Comparison of ENCODE assay signal across 8 mouse cellular contexts in genomic region chr19:47462725-47463124, GRCm38 (mm10). TPM values are rescaled to one million over a fixed set of nuclear protein-coding genes. Genes with fewer than 3 reads are reported as not detected.
DNase-seq lines count a peak whose midpoint lies in the region; ATAC-seq lines count a peak whose summit lies in the region.

No protein-coding gene starts in this region.

- peaks cover 30 to 53% of the 10 kb centered on the region in 2 experiments for H3K4me1 ChIP-seq in heart, embryonic 14.5 days (ENCODE audit: control insufficient read depth in 2 of 2, insufficient read depth in 2 of 2, low read length in 2 of 2)
- H3K4me1 ChIP-seq in embryonic facial prominence, embryonic 14.5 days (ENCODE audit: control insufficient read depth, insufficient read depth, low read length) = peaks cover 31% of the 10 kb centered on the region
- H3K4me1 ChIP-seq in intestine, embryonic 14.5 days (replicated peaks; ENCODE audit: control insufficient read depth, insufficient read depth, low read length) = peaks cover 39% of the 10 kb centered on the region
- H3K4me1 ChIP-seq in midbrain, embryonic 16.5 days (ENCODE audit: control insufficient read depth, insufficient read depth, low read length) = peaks cover 12% of the 10 kb centered on the region; the same call in 1 of the 2 replicates

- no peaks in the 10 kb centered on the region for H3K27me3 ChIP-seq in heart, embryonic 14.5 days (ENCODE audit: control insufficient read depth, insufficient read depth, low read length)
- H3K27me3 ChIP-seq in embryonic facial prominence, embryonic 14.5 days (replicated peaks; ENCODE audit: control insufficient read depth, insufficient read depth, low read length) = no peaks in the 10 kb centered on the region
- no peaks in the 10 kb centered on the region for H3K27me3 ChIP-seq in intestine, embryonic 14.5 days (replicated peaks; ENCODE audit: control insufficient read depth, insufficient read depth, low read length)
- H3K27me3 ChIP-seq in midbrain, embryonic 16.5 days (ENCODE audit: control insufficient read depth, insufficient read depth, low read depth, low read length) = 0 out of 2 replicates have a peak, but pooled peaks cover 3% of the 10 kb centered on the region

- peak overlapping the region; percentile 84 to 89 for H3K4me3 ChIP-seq in heart, embryonic 14.5 days (ENCODE audit: control insufficient read depth in 1 of 2, insufficient read depth in 1 of 2, low read depth in 1 of 2, low read length in 2 of 2)
- H3K4me3 ChIP-seq in embryonic facial prominence, embryonic 14.5 days (ENCODE audit: low read depth, low read length) = peak overlapping the region; percentile 81
- H3K4me3 ChIP-seq in intestine, embryonic 14.5 days (ENCODE audit: low read depth, low read length) = peak overlapping the region; percentile 64
- peak overlapping the region; percentile 80 for H3K4me3 ChIP-seq in midbrain, embryonic 16.5 days (ENCODE audit: low read depth, low read length)

- no peak for ATAC-seq in heart, embryonic 14.5 days (ENCODE audit: insufficient number of reproducible peaks, insufficient read depth, low FRiP score, low read depth)
- ATAC-seq in embryonic facial prominence, embryonic 14.5 days (ENCODE audit: low read depth) = no peak
- ATAC-seq in intestine, embryonic 14.5 days (replicated peaks; ENCODE audit: low FRiP score, low TSS enrichment, low read depth) = no peak
- ATAC-seq in midbrain, embryonic 16.5 days = no peak

- H3K27ac ChIP-seq in heart, embryonic 14.5 days (replicated peaks in 1 of 2; ENCODE audit: control insufficient read depth in 1 of 2, insufficient read depth in 1 of 2, low read depth in 2 of 2, low read length in 2 of 2) = peak overlapping the region in 1 of 2 experiments; percentile 96; a peak in 3 of 4 replicates
- H3K27ac ChIP-seq in embryonic facial prominence, embryonic 14.5 days (replicated peaks; ENCODE audit: low read depth, low read length) = no peak overlapping the region
- H3K27ac ChIP-seq in intestine, embryonic 14.5 days (ENCODE audit: low read depth) = no peak overlapping the region
- no peak overlapping the region for H3K27ac ChIP-seq in midbrain, embryonic 16.5 days (ENCODE audit: low read length)

- H3K4me2 ChIP-seq in heart, embryonic 14.5 days (ENCODE audit: low read length) = peak overlapping the region; percentile 79
- peak overlapping the region; percentile 77 for H3K4me2 ChIP-seq in embryonic facial prominence, embryonic 14.5 days (ENCODE audit: low read depth, low read length)
- H3K4me2 ChIP-seq in intestine, embryonic 14.5 days (ENCODE audit: low read length) = peak overlapping the region; percentile 83
- peak overlapping the region; percentile 75 for H3K4me2 ChIP-seq in midbrain, embryonic 16.5 days (ENCODE audit: low read length)

- 22% methylated on average over 6 of the region's 6 CpGs for WGBS in heart, embryonic 14.5 days
- 15% methylated on average over 6 of the region's 6 CpGs for WGBS in embryonic facial prominence, embryonic 14.5 days
- 27% methylated on average over 6 of the region's 6 CpGs for WGBS in intestine, embryonic 14.5 days
- 14% methylated on average over 6 of the region's 6 CpGs for WGBS in midbrain, embryonic 16.5 days

- intact Hi-C loops in heart, postnatal 36 days (cut with DNase I) = loop anchor here (1.0 to 10.0 kb wide), 2 partner anchors 33 to 198 kb away; no protein-coding TSS in a partner anchor

- peak overlapping the region; percentile 95 for H3K9ac ChIP-seq in heart, embryonic 14.5 days (ENCODE audit: low read length)
- peak overlapping the region; percentile 89 for H3K9ac ChIP-seq in embryonic facial prominence, embryonic 14.5 days (ENCODE audit: low read depth, low read length)
- H3K9ac ChIP-seq in intestine, embryonic 14.5 days (ENCODE audit: low read length) = no peak overlapping the region; the same call in 1 of the 2 replicates
- no peak overlapping the region for H3K9ac ChIP-seq in midbrain, embryonic 16.5 days (ENCODE audit: low read depth, low read length)

- H3K9me3 ChIP-seq in heart, embryonic 14.5 days (ENCODE audit: control insufficient read depth, low read length) = no peaks in the 10 kb centered on the region; the same call in 1 of the 2 replicates
- no peaks in the 10 kb centered on the region for H3K9me3 ChIP-seq in embryonic facial prominence, embryonic 14.5 days (ENCODE audit: control insufficient read depth, low read length)
- H3K9me3 ChIP-seq in intestine, embryonic 14.5 days (ENCODE audit: control insufficient read depth, low read length) = no peaks in the 10 kb centered on the region
- H3K9me3 ChIP-seq in midbrain, embryonic 16.5 days (replicated peaks; ENCODE audit: control insufficient read depth, low read length, poor library complexity, severe bottlenecking) = no peaks in the 10 kb centered on the region

- H3K36me3 ChIP-seq in heart, embryonic 14.5 days (ENCODE audit: control insufficient read depth, insufficient read depth, low read length) = peaks cover 15% of the 10 kb centered on the region
- H3K36me3 ChIP-seq in embryonic facial prominence, embryonic 14.5 days (ENCODE audit: control insufficient read depth, insufficient read depth, low read length) = no peaks in the 10 kb centered on the region; the same call in 1 of the 2 replicates
- no peaks in the 10 kb centered on the region for H3K36me3 ChIP-seq in intestine, embryonic 14.5 days (ENCODE audit: control insufficient read depth, insufficient read depth, low read length)
- no peaks in the 10 kb centered on the region for H3K36me3 ChIP-seq in midbrain, embryonic 16.5 days (ENCODE audit: control insufficient read depth, insufficient read depth, low read length)

- no peak for DNase-seq in heart, postnatal 36 days
- no peak for DNase-seq in embryonic facial prominence, embryonic 14.5 days (ENCODE audit: low spot score)
- DNase-seq in intestine, embryonic 14.5 days (ENCODE audit: low spot score) = no peak
- DNase-seq in right cerebral cortex, postnatal 14 days = no peak
- no peak for DNase-seq in thymus, postnatal 4 days
- DNase-seq in urinary bladder, postnatal 36 days (ENCODE audit: low spot score in 2 of 2) = no peak

RNA-seq across cellular contexts. Expression of gene Sh3pxd2a, which starts 1.5 kb away (rescaled TPM):
- 8.5 and 9.7 TPM in 2 replicates for polyA plus RNA-seq in heart, embryonic 14.5 days (2014; fragmentation: Nextera tagmentation; extraction: Ambion mirVana)
- 10 to 100 TPM; 47.7 to 59.2 TPM for total RNA-seq in heart, postnatal 36 days (2021)
- polyA plus RNA-seq in embryonic facial prominence, embryonic 14.5 days (2014; fragmentation: Nextera tagmentation; extraction: Ambion mirVana) = 19.5 and 20.3 TPM in 2 replicates
- polyA plus RNA-seq in intestine, embryonic 14.5 days (2014; fragmentation: Nextera tagmentation; extraction: Ambion mirVana) = 8.8 and 8.9 TPM in 2 replicates
- 1.5 and 1.8 TPM in 2 replicates for polyA plus RNA-seq in midbrain, embryonic 16.5 days (2015; fragmentation: Nextera tagmentation; extraction: Ambion mirVana)

Comparison
In these comparisons a context has a peak if more than half of its experiments do, and no peak if none do; other contexts are left out.
1. H3K9ac ChIP-seq: peak in heart, embryonic 14.5 days (single experiment) and embryonic facial prominence, embryonic 14.5 days (single experiment); none in intestine, embryonic 14.5 days (single experiment) and midbrain, embryonic 16.5 days (single experiment).
2. Peak in every context shown above with its lines, with median percentiles within 50 percentile points of each other: H3K4me2 ChIP-seq and H3K4me3 ChIP-seq.